Mouse (Mus musculus) kidney, postnatal 0 days (tissue): ENCODE measurements around the gene Anp32e. TPM values are rescaled to one million over a fixed set of nuclear protein-coding genes. Genes with fewer than 3 reads are reported as not detected.
"Not testable (repeated sequence)": the region's sequence is repeated elsewhere in the genome, so short reads cannot be mapped to it uniquely, and the experiment has no call there.

Experiments
- ATAC-seq: fragments of 200-750 bp; cut with Nextera tagmentation; replicated peaks from 2 replicates; pipeline ENCODE4 v1.8.0; 2017; ENCODE audit warnings: low read depth, moderate number of reproducible peaks, moderate TSS enrichment, moderate library complexity; ENCODE audit not compliant: low FRiP score
- DNase-seq: peaks from one replicate; pipeline ENCODE4 v3.0.0-alpha.2; 2016; ENCODE audit warnings: low spot score
- H3K27ac ChIP-seq: fragments of 300-500 bp; sonication (generic); 2 replicates; pipeline ENCODE4 v1.5.1; 2014; ENCODE audit warnings: mild to moderate bottlenecking
- H3K27me3 ChIP-seq: fragments of 300-500 bp; sonication (generic); 2 replicates; pipeline ENCODE4 v1.6.1; 2014; ENCODE audit warnings: low read length, mixed read lengths; ENCODE audit not compliant: insufficient read depth
- H3K36me3 ChIP-seq: fragments of 300-500 bp; sonication (generic); 2 replicates; pipeline ENCODE4 v1.6.1; 2014; ENCODE audit warnings: low read length, mixed read lengths; ENCODE audit not compliant: insufficient read depth
- H3K4me1 ChIP-seq: fragments of 300-500 bp; sonication (generic); replicated peaks from 2 replicates; pipeline ENCODE4 v1.6.1; 2014; ENCODE audit warnings: antibody characterized with exemption, low read length, mixed read lengths; ENCODE audit not compliant: insufficient read depth
- H3K4me2 ChIP-seq: fragments of 300-500 bp; sonication (generic); 2 replicates; pipeline ENCODE4 v1.6.1; 2014; ENCODE audit warnings: mild to moderate bottlenecking, low read length, moderate library complexity, mixed read lengths
- H3K4me3 ChIP-seq: fragments of 300-500 bp; sonication (generic); replicated peaks from 2 replicates; pipeline ENCODE4 v1.5.1; 2014; ENCODE audit warnings: low read depth, low read length
- H3K9ac ChIP-seq: fragments of 300-500 bp; sonication (generic); 2 replicates; pipeline ENCODE4 v1.6.1; 2014; ENCODE audit warnings: low read depth, low read length
- H3K9me3 ChIP-seq: fragments of 300-500 bp; sonication (generic); replicated peaks from 2 replicates; pipeline ENCODE4 v1.6.1; 2016; ENCODE audit warnings: low read length, inconsistent platforms, mixed read lengths
- CTCF ChIP-seq: IDR thresholded peaks from 2 replicates; pipeline ENCODE4 v1.5.1; 2016; ENCODE audit warnings: antibody characterized with exemption, low read depth, mild to moderate bottlenecking, moderate library complexity
- WGBS: fragments of 180-500 bp; shearing (Covaris S2); extraction: QIAGEN DNeasy Blood & Tissue Kit; methylation state at CpG from one replicate; pipeline ENCODE4 v1.1.7; 2014; 5-methylcytosine and 5-hydroxymethylcytosine counted together
- polyA plus RNA-seq: library from polyadenylated mRNA; unstranded; fragments of >200 nt; fragmentation: Nextera tagmentation; extraction: Ambion mirVana; gene quantifications from 2 replicates; pipeline ENCODE4 v1.2.1, GENCODE M21; 2015

Anp32e gene
- polyA plus RNA-seq, 1 experiment from 2014 or later = 128 TPM

- Histone ChIP-seq H3K9ac (no peak overlapping the region), H3K9me3 (no peaks in the 10 kb centered on the region), H3K4me2 (no peak overlapping the region), H3K4me3 (no peak overlapping the region), H3K4me1 (no peaks in the 10 kb centered on the region), H3K27me3 (no peaks in the 10 kb centered on the region), H3K27ac (no peak overlapping the region), H3K36me3 (peaks cover 18% of the 10 kb centered on the region; the same call in 1 of the 2 replicates)
- no peak for DNase-seq
- WGBS = 86% methylated on average over 5 of the region's 5 CpGs
- no peak for TF ChIP-seq CTCF
- no peak for ATAC-seq
Observed at GRCm38 (mm10) chr3:95948325-95948724, 19.3 kb downstream of the Anp32e start.

GRCm38 (mm10) chr3:95950763-95951551, 21.9 kb downstream of the Anp32e start:
- ATAC-seq (peak; percentile 96), DNase-seq (peak; percentile 92)
- H3K36me3 ChIP-seq = peaks cover 6% of the 10 kb centered on the region; the same call in 1 of the 2 replicates
- TF ChIP-seq CTCF = no peak
- under 1% methylated on average over 49 of the region's 49 CpGs for WGBS
- no peaks in the 10 kb centered on the region for H3K9me3 ChIP-seq
- H3K9ac ChIP-seq = peak overlapping the region; percentile 46
- no peaks in the 10 kb centered on the region for H3K27me3 ChIP-seq
- peak overlapping the region; percentile 45 for H3K4me3 ChIP-seq
- H3K4me2 ChIP-seq = peak overlapping the region; percentile 78
- H3K4me1 ChIP-seq = no peaks in the 10 kb centered on the region
- H3K27ac ChIP-seq = peak overlapping the region; percentile 89

- H3K4me1 ChIP-seq, ATAC-seq, H3K27me3 ChIP-seq, H3K9me3 ChIP-seq, H3K36me3 ChIP-seq, DNase-seq: not testable (repeated sequence)
- Histone ChIP-seq H3K9ac (peak overlapping the region; percentile 46), H3K4me3 (peak overlapping the region; percentile 45), H3K4me2 (peak overlapping the region; percentile 78), H3K27ac (peak overlapping the region; percentile 89)
- 79% methylated on average over 10 of the region's 12 CpGs for WGBS
Observed at GRCm38 (mm10) chr3:95951566-95951965, 22.5 kb downstream of the Anp32e start.

- Histone ChIP-seq H3K27me3 (no peaks in the 10 kb centered on the region), H3K9ac (no peak overlapping the region), H3K4me1 (no peaks in the 10 kb centered on the region), H3K27ac (no peak overlapping the region), H3K36me3 (no peaks in the 10 kb centered on the region), H3K9me3 (no peaks in the 10 kb centered on the region), H3K4me3 (no peak overlapping the region), H3K4me2 (no peak overlapping the region)
- DNase-seq (no peak), ATAC-seq (no peak)
- TF ChIP-seq CTCF = no peak
Observed at GRCm38 (mm10) chr3:95953023-95953422, 24.0 kb downstream of the Anp32e start.

- no peak for TF ChIP-seq CTCF
- no peak for DNase-seq
- no peak overlapping the region for H3K9ac ChIP-seq
- no peaks in the 10 kb centered on the region for H3K27me3 ChIP-seq
- H3K27ac ChIP-seq = no peak overlapping the region
- no peaks in the 10 kb centered on the region for H3K36me3 ChIP-seq
- no peaks in the 10 kb centered on the region for H3K9me3 ChIP-seq
- H3K4me3 ChIP-seq = no peak overlapping the region
- H3K4me1 ChIP-seq = no peaks in the 10 kb centered on the region
- no peak overlapping the region for H3K4me2 ChIP-seq
- 71% methylated on average over 3 of the region's 3 CpGs for WGBS
- no peak for ATAC-seq
Observed at GRCm38 (mm10) chr3:95953522-95953921, 24.5 kb downstream of the Anp32e start.

- not testable (repeated sequence) for H3K27ac ChIP-seq, H3K27me3 ChIP-seq, ATAC-seq, H3K4me2 ChIP-seq, H3K4me1 ChIP-seq, DNase-seq, H3K9ac ChIP-seq, H3K4me3 ChIP-seq, H3K36me3 ChIP-seq, H3K9me3 ChIP-seq
- WGBS = 91% methylated on average over 12 of the region's 12 CpGs
Observed at GRCm38 (mm10) chr3:95954648-95955173, 25.7 kb downstream of the Anp32e start.
